Comparison of ENCODE assay signal across 8 mouse cellular contexts in genomic region chr11:78178859-78179437, GRCm38 (mm10). TPM values are rescaled to one million over a fixed set of nuclear protein-coding genes. Genes with fewer than 3 reads are reported as not detected.
DNase-seq lines count a peak whose midpoint lies in the region; ATAC-seq and TF ChIP-seq lines count a peak whose summit lies in the region.

No protein-coding gene starts in this region.

- no peak; the same call in 1 of the 2 replicates for TF ChIP-seq CTCF in lung, postnatal 0 days (IDR thresholded peaks at IDR 0.05)
- no peak for TF ChIP-seq CTCF in small intestine, adult 2 months (IDR thresholded peaks at IDR 0.05; ENCODE audit: extremely low read depth, insufficient read length, insufficient replicate concordance, low read depth, low read length)

- H3K27me3 ChIP-seq in heart, embryonic 15.5 days = no peaks in the 10 kb centered on the region
- H3K27me3 ChIP-seq in lung, postnatal 0 days (replicated peaks; ENCODE audit: insufficient read depth, low read length) = no peaks in the 10 kb centered on the region
- no peaks in the 10 kb centered on the region for H3K27me3 ChIP-seq in small intestine, adult 2 months (ENCODE audit: control insufficient read depth, insufficient read depth, low read length)

- H3K9ac ChIP-seq in heart, embryonic 15.5 days = peak overlapping the region; percentile 70
- peak overlapping the region; percentile 59 for H3K9ac ChIP-seq in lung, postnatal 0 days (replicated peaks; ENCODE audit: low read depth)

- TF ChIP-seq EP300 in lung, postnatal 0 days (IDR thresholded peaks at IDR 0.05) = no peak

- TF ChIP-seq POLR2A in small intestine, adult 2 months (IDR thresholded peaks at IDR 0.05; ENCODE audit: low read depth, low read length) = no peak

- H3K9me3 ChIP-seq in heart, embryonic 15.5 days (replicated peaks) = no peaks in the 10 kb centered on the region
- no peaks in the 10 kb centered on the region for H3K9me3 ChIP-seq in lung, postnatal 0 days (ENCODE audit: low read length)

- DNase-seq in 416B (ENCODE audit: low read depth) (peak; percentile 89), ES-CJ7 (ENCODE audit: low read depth, low spot score) (peak; percentile 90)
- DNase-seq in embryo, embryonic 10 days (ENCODE audit: low spot score) = peak; percentile 72
- DNase-seq in kidney, postnatal 25 days = peak; percentile 90 to 92
- peak; percentile 81 for DNase-seq in lung, postnatal 0 days (ENCODE audit: low spot score)
- DNase-seq in T-cell, adult 2 months (ENCODE audit: low spot score) = no peak

- peak overlapping the region; percentile 98 for H3K27ac ChIP-seq in heart, embryonic 15.5 days
- H3K27ac ChIP-seq in lung, postnatal 0 days (ENCODE audit: low read length) = peak overlapping the region; percentile 94
- H3K27ac ChIP-seq in small intestine, adult 2 months (ENCODE audit: insufficient read depth, low read depth, low read length) = peak overlapping the region; percentile 61

- peaks cover 46% of the 10 kb centered on the region for H3K4me1 ChIP-seq in heart, embryonic 15.5 days (replicated peaks)
- H3K4me1 ChIP-seq in lung, postnatal 0 days (ENCODE audit: insufficient read depth, low read depth, low read length) = peaks cover 13% of the 10 kb centered on the region; the same call in 1 of the 2 replicates
- H3K4me1 ChIP-seq in small intestine, adult 2 months (ENCODE audit: control insufficient read depth, insufficient read depth, insufficient read length, low read length) = peaks cover 10% of the 10 kb centered on the region

- peak; percentile 3; the same call in 1 of the 2 replicates for ATAC-seq in heart, embryonic 15.5 days (replicated peaks; ENCODE audit: insufficient number of reproducible peaks, insufficient read depth, low FRiP score, low read depth)
- no peak for ATAC-seq in lung, postnatal 0 days

- peak overlapping the region; percentile 96 for H3K4me2 ChIP-seq in heart, embryonic 15.5 days
- peak overlapping the region; percentile 89 for H3K4me2 ChIP-seq in lung, postnatal 0 days (replicated peaks; ENCODE audit: low read depth, low read length)

- 1% methylated on average over 29 of the region's 29 CpGs for WGBS in heart, embryonic 15.5 days
- WGBS in lung, postnatal 0 days = 2% methylated on average over 29 of the region's 29 CpGs
- 2% methylated on average over 29 of the region's 29 CpGs for WGBS in small intestine, adult 2 months

- peak overlapping the region; percentile 75 for H3K4me3 ChIP-seq in heart, embryonic 15.5 days
- H3K4me3 ChIP-seq in lung, postnatal 0 days (ENCODE audit: low read depth, low read length) = peak overlapping the region; percentile 52
- peak overlapping the region; percentile 95 for H3K4me3 ChIP-seq in small intestine, adult 2 months (ENCODE audit: low read depth, low read length)

- H3K36me3 ChIP-seq in heart, embryonic 15.5 days = peaks cover 29% of the 10 kb centered on the region
- peaks cover 11% of the 10 kb centered on the region; the same call in 1 of the 2 replicates for H3K36me3 ChIP-seq in lung, postnatal 0 days (ENCODE audit: insufficient read depth, low read length)
- H3K36me3 ChIP-seq in small intestine, adult 2 months (ENCODE audit: control insufficient read depth, insufficient read depth, low read length) = peaks cover 19% of the 10 kb centered on the region

RNA-seq across cellular contexts. Expression of gene Tlcd1, which starts 2.4 kb away (rescaled TPM):
- polyA plus RNA-seq in heart, embryonic 15.5 days (2015; fragmentation: Nextera tagmentation; extraction: Ambion mirVana) = 13.5 and 14.2 TPM in 2 replicates
- 18.2 and 20.0 TPM in 2 replicates for polyA plus RNA-seq in lung, postnatal 0 days (2015; fragmentation: Nextera tagmentation; extraction: Ambion mirVana)
- polyA plus RNA-seq in small intestine, adult 2 months (2012; rRNA removed) = 15.0 and 15.3 TPM in 2 replicates

RNA-seq across cellular contexts. Expression of gene Nek8, which starts 2.5 kb away (rescaled TPM):
- 12.4 and 17.3 TPM in 2 replicates for polyA plus RNA-seq in heart, embryonic 15.5 days (2015; fragmentation: Nextera tagmentation; extraction: Ambion mirVana)
- polyA plus RNA-seq in lung, postnatal 0 days (2015; fragmentation: Nextera tagmentation; extraction: Ambion mirVana) = 11.7 and 14.4 TPM in 2 replicates
- 5.0 and 6.6 TPM in 2 replicates for polyA plus RNA-seq in small intestine, adult 2 months (2012; rRNA removed)

RNA-seq across cellular contexts. Expression of gene Rpl23a, which starts 4.4 kb away (rescaled TPM):
- 717 and 816 TPM in 2 replicates for polyA plus RNA-seq in heart, embryonic 15.5 days (2015; fragmentation: Nextera tagmentation; extraction: Ambion mirVana)
- 991 and 1,079 TPM in 2 replicates for polyA plus RNA-seq in lung, postnatal 0 days (2015; fragmentation: Nextera tagmentation; extraction: Ambion mirVana)
- 31.9 and 66.4 TPM in 2 replicates for polyA plus RNA-seq in small intestine, adult 2 months (2012; rRNA removed)

RNA-seq across cellular contexts. Expression of gene Rab34, which starts 9.3 kb away (rescaled TPM):
- 54.5 and 72.1 TPM in 2 replicates for polyA plus RNA-seq in heart, embryonic 15.5 days (2015; fragmentation: Nextera tagmentation; extraction: Ambion mirVana)
- 103 and 104 TPM in 2 replicates for polyA plus RNA-seq in lung, postnatal 0 days (2015; fragmentation: Nextera tagmentation; extraction: Ambion mirVana)
- polyA plus RNA-seq in small intestine, adult 2 months (2012; rRNA removed) = 12.2 and 13.0 TPM in 2 replicates

RNA-seq across cellular contexts. Expression of gene Traf4, which starts 13.6 kb away (rescaled TPM):
- polyA plus RNA-seq in heart, embryonic 15.5 days (2015; fragmentation: Nextera tagmentation; extraction: Ambion mirVana) = 30.8 and 42.8 TPM in 2 replicates
- polyA plus RNA-seq in lung, postnatal 0 days (2015; fragmentation: Nextera tagmentation; extraction: Ambion mirVana) = 33.0 and 33.9 TPM in 2 replicates
- 50.3 and 99.5 TPM in 2 replicates for polyA plus RNA-seq in small intestine, adult 2 months (2012; rRNA removed)

Comparison
In these comparisons a context has a peak if more than half of its experiments do, and no peak if none do; other contexts are left out.
1. RNA of gene Rpl23a, which starts 4.4 kb away (polyA plus RNA-seq): 991 to 1,079 TPM in lung, postnatal 0 days and 717 to 816 TPM in heart, embryonic 15.5 days; 31.9 to 66.4 TPM in small intestine, adult 2 months; every median in the first group is over 10 times any median in the second.
2. Peak in every context shown above with its lines, with median percentiles within 50 percentile points of each other: H3K27ac ChIP-seq and H3K4me3 ChIP-seq.